Mouse (Mus musculus): ENCODE results near the gene Akt2.

DNA sequence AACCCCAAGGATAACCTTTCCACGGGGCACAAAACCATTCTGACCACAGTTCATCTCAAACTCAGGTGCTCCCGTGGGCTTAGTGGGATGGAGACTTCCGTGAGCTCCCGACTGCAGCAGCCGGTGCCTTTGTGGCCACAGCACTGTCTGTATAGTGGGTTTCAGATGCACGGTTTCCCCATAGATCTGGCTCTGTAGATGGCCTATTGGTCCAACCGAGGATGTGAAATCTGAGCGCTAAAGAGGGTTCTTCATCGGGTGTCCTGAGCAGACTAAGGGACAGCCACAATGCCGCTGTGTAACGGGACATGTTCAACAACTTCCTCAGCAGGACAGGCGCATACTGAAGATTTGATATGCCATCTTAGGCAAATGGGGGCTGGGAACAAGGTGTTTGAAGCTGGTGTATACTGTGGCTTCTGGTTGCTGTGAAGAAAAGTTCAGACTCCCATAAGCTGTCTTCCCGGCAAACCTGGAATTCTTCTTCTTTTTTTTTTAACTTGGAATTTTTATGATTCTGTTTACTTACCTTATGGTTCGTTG lies 97.0 kb downstream of the Akt2 start:
- TF ChIP-seq CTCF (IDR thresholded peaks at IDR 0.05; ENCODE audit: control insufficient read depth, insufficient read depth, insufficient read length) (no peak), USF1 (IDR thresholded peaks at IDR 0.05; ENCODE audit: low read depth) (no peak), MYOG (IDR thresholded peaks at IDR 0.05; ENCODE audit: control insufficient read depth, extremely low read depth, insufficient read length) (no peak), MAX (IDR thresholded peaks at IDR 0.05) (no peak), MYOD1 (IDR thresholded peaks at IDR 0.05; ENCODE audit: control insufficient read depth, insufficient read length, low read depth) (no peak), FOSL1 (IDR thresholded peaks at IDR 0.05; ENCODE audit: insufficient read depth, low read length, poor library complexity, severe bottlenecking) (no peak), CEBPB (IDR thresholded peaks at IDR 0.05; ENCODE audit: low read depth) (no peak)

All from C2C12 (cell line).